Mouse (Mus musculus) layer of hippocampus, postnatal 10 days (tissue): ENCODE data around the gene Tmem104. TPM values are rescaled to one million over a fixed set of nuclear protein-coding genes. Genes with fewer than 3 reads are reported as not detected.

Source experiments
- DNase-seq, 2 experiments: peaks; one replicate each; pipeline ENCODE4 v3.0.0; 2021; ENCODE audit warnings: low spot score in 2 of 2
- long read RNA-seq: library from polyadenylated mRNA; stranded (forward); transcript quantifications from one replicate; pipeline ENCODE4 v2.0.0, GENCODE M21; 2023
- total RNA-seq, 2 experiments: library from RNA; stranded (reverse); gene quantifications; 2 replicates each; pipeline ENCODE4 v1.2.3; 2021

The Tmem104 gene
- total RNA-seq, result 10 to 100 TPM; 15.1 to 20.2 TPM
- long read RNA-seq, full-length matches to known transcripts, result 2 of 15 reads
- long read RNA-seq, partial matches to known transcripts, result 3 of 15 reads
- long read RNA-seq, other reads (novel, unspliced or antisense), result 10 of 15 reads

- peak; percentile 99 to 100 for DNase-seq
Measured at GRCm38 (mm10) chr11:115187224-115187639, at the start of gene Tmem104. Gene Tmem104, plus strand, starts transcription at chr11:115187487.

- no peak for DNase-seq
Measured at GRCm38 (mm10) chr11:115138597-115139262, 48.6 kb upstream of the Tmem104 start.

- DNase-seq, result no peak
Measured at GRCm38 (mm10) chr11:115141970-115142369, 45.3 kb upstream of the Tmem104 start.

GRCm38 (mm10) chr11:115147813-115148212 lies 39.5 kb upstream of the Tmem104 start:
- no peak for DNase-seq

GRCm38 (mm10) chr11:115150741-115151254 lies 36.5 kb upstream of the Tmem104 start:
- DNase-seq, result no peak

- DNase-seq, result peak; percentile 60 to 67
Measured at GRCm38 (mm10) chr11:115151755-115152429, 35.4 kb upstream of the Tmem104 start.

- no peak for DNase-seq
Measured at GRCm38 (mm10) chr11:115153088-115153487, 34.2 kb upstream of the Tmem104 start.

GRCm38 (mm10) chr11:115153699-115154292 lies 33.5 kb upstream of the Tmem104 start:
- DNase-seq, result peak; percentile 62 to 75

GRCm38 (mm10) chr11:115155053-115155634 lies 32.1 kb upstream of the Tmem104 start:
- DNase-seq, result no peak

GRCm38 (mm10) chr11:115157933-115158719 lies 29.2 kb upstream of the Tmem104 start:
- no peak for DNase-seq

GRCm38 (mm10) chr11:115160016-115160797 lies 27.1 kb upstream of the Tmem104 start:
- DNase-seq, result peak; percentile 79 to 81

GRCm38 (mm10) chr11:115160883-115161577 lies 26.3 kb upstream of the Tmem104 start:
- DNase-seq, result peak; percentile 86 to 89

- no peak for DNase-seq
Measured at GRCm38 (mm10) chr11:115161578-115162204, 25.6 kb upstream of the Tmem104 start.

GRCm38 (mm10) chr11:115162205-115162601 lies 25.1 kb upstream of the Tmem104 start:
- no peak for DNase-seq

GRCm38 (mm10) chr11:115162832-115163480 lies 24.3 kb upstream of the Tmem104 start, which contains the start of gene Slc9a3r1:
Gene Slc9a3r1, plus strand, starts transcription at chr11:115163341.
- DNase-seq, result peak; percentile 93 to 96

GRCm38 (mm10) chr11:115163568-115164150 lies 23.6 kb upstream of the Tmem104 start:
- DNase-seq, result peak in 1 of 2 experiments; percentile 51

- DNase-seq, result no peak
Measured at GRCm38 (mm10) chr11:115164341-115164975, 22.8 kb upstream of the Tmem104 start.
